Mouse (Mus musculus) megakaryocyte, embryonic 14.5 days (primary cell): ENCODE data around the gene Sipa1l2.

ENCODE experiments used
- FLI1 ChIP-seq: IDR thresholded peaks from 2 replicates; pipeline ENCODE4 v1.6.1; 2012; ENCODE audit warnings: low read length, inconsistent platforms, mixed read lengths
- GATA1 ChIP-seq: IDR thresholded peaks from 3 replicates; pipeline ENCODE4 v1.6.1; 2012; ENCODE audit warnings: mixed read lengths, low read length, inconsistent platforms, borderline replicate concordance

- TF ChIP-seq GATA1, result no peak
- no peak for TF ChIP-seq FLI1
These were observed 179.1 kb downstream of the Sipa1l2 start for GRCm38 (mm10) chr8:125390506-125390895.
